Mouse (Mus musculus): ENCODE results near the gene Pank2. TPM values are rescaled to one million over a fixed set of nuclear protein-coding genes. Genes with fewer than 3 reads are reported as not detected.
"Not testable (repeated sequence)": the region's sequence is repeated elsewhere in the genome, so short reads cannot be mapped to it uniquely, and the experiment has no call there.

Gene Pank2
- total RNA-seq, 2 experiments from 2014 or later: 20.9 to 25.7 TPM

- intact Hi-C loops (cut with DNase I): loop anchor here (2.0 to 10.0 kb wide), 4 partner anchors 45 to 291 kb away; partner anchors contain the start of gene Cenpb
- no peak for DNase-seq
Measured at GRCm38 (mm10) chr2:131255738-131256137, 6.6 kb upstream of the Pank2 start.

GRCm38 (mm10) chr2:131258693-131259092 is 3.6 kb upstream of the Pank2 start:
- no peak for DNase-seq
- intact Hi-C loops (cut with DNase I): loop anchor here (10.0 kb wide), 1 partner anchor 294 kb away; no protein-coding TSS in a partner anchor

- intact Hi-C loops (cut with DNase I): loop anchor here (10.0 kb wide), 1 partner anchor 986 kb away; the partner anchor contains the start of gene Nop56
- no peak for DNase-seq
Measured at GRCm38 (mm10) chr2:131260544-131261307, 1.6 kb upstream of the Pank2 start.

GRCm38 (mm10) chr2:131261481-131262212 is 648 bp upstream of the Pank2 start:
- DNase-seq: no peak
- intact Hi-C loops (cut with DNase I): loop anchor here (2.0 to 10.0 kb wide), 3 partner anchors 53 to 987 kb away; partner anchors contain the start of gene Nop56

- DNase-seq: no peak
- intact Hi-C loops (cut with DNase I): loop anchor here (2.0 to 10.0 kb wide), 3 partner anchors 54 to 988 kb away; partner anchors contain the start of gene Nop56
Measured at GRCm38 (mm10) chr2:131262680-131263670, 680 bp downstream of the Pank2 start.

GRCm38 (mm10) chr2:131264027-131264426 is 1.7 kb downstream of the Pank2 start:
- DNase-seq: no peak
- intact Hi-C loops (cut with DNase I): loop anchor here (10.0 kb wide), 1 partner anchor 989 kb away; the partner anchor contains the start of gene Nop56

- DNase-seq: no peak
- intact Hi-C loops (cut with DNase I): loop anchor here (10.0 kb wide), 1 partner anchor 990 kb away; the partner anchor contains the start of gene Nop56
Measured at GRCm38 (mm10) chr2:131265056-131265455, 2.8 kb downstream of the Pank2 start.

GRCm38 (mm10) chr2:131275493-131275892 is 13.2 kb downstream of the Pank2 start:
- intact Hi-C loops (cut with DNase I): no loop called here

GRCm38 (mm10) chr2:131276722-131277121 is 14.4 kb downstream of the Pank2 start:
- no peak for DNase-seq
- intact Hi-C loops (cut with DNase I): no loop called here

More at GRCm38 (mm10) chr2:131275493-131275892, 13.2 kb downstream of the Pank2 start:
- no peak for DNase-seq

- intact Hi-C loops (cut with DNase I): no loop called here
Measured at GRCm38 (mm10) chr2:131281596-131281995, 19.3 kb downstream of the Pank2 start.

GRCm38 (mm10) chr2:131286276-131286675 is 24.0 kb downstream of the Pank2 start:
- DNase-seq: no peak
- intact Hi-C loops (cut with DNase I): loop anchor here (1.0 kb wide), 1 partner anchor 130 kb away; no protein-coding TSS in a partner anchor

More at GRCm38 (mm10) chr2:131281596-131281995, 19.3 kb downstream of the Pank2 start:
- no peak for DNase-seq

GRCm38 (mm10) chr2:131290669-131291068 is 28.4 kb downstream of the Pank2 start:
- no peak for DNase-seq
- intact Hi-C loops (cut with DNase I): loop anchor here (10.0 kb wide), 1 partner anchor 224 kb away; no protein-coding TSS in a partner anchor

- intact Hi-C loops (cut with DNase I): loop anchor here (10.0 kb wide), 1 partner anchor 218 kb away; no protein-coding TSS in a partner anchor
Measured at GRCm38 (mm10) chr2:131296746-131297261, 34.5 kb downstream of the Pank2 start.

GRCm38 (mm10) chr2:131298674-131299073 is 36.4 kb downstream of the Pank2 start:
- intact Hi-C loops (cut with DNase I): loop anchor here (10.0 kb wide), 1 partner anchor 216 kb away; no protein-coding TSS in a partner anchor
- not testable (repeated sequence) for DNase-seq

More at GRCm38 (mm10) chr2:131296746-131297261, 34.5 kb downstream of the Pank2 start:
- no peak for DNase-seq

GRCm38 (mm10) chr2:131300485-131300884 is 38.2 kb downstream of the Pank2 start:
- DNase-seq: no peak
- intact Hi-C loops (cut with DNase I): no loop called here

GRCm38 (mm10) chr2:131301635-131302034 is 39.3 kb downstream of the Pank2 start:
- intact Hi-C loops (cut with DNase I): no loop called here

GRCm38 (mm10) chr2:131304497-131304896 is 42.2 kb downstream of the Pank2 start:
- DNase-seq: no peak
- intact Hi-C loops (cut with DNase I): no loop called here

More at GRCm38 (mm10) chr2:131301635-131302034, 39.3 kb downstream of the Pank2 start:
- DNase-seq: no peak

- intact Hi-C loops (cut with DNase I); DNase-seq: not testable (repeated sequence)
Measured at GRCm38 (mm10) chr2:131305226-131305625, 42.9 kb downstream of the Pank2 start.

- intact Hi-C loops (cut with DNase I): no loop called here
Measured at GRCm38 (mm10) chr2:131307391-131307790, 45.1 kb downstream of the Pank2 start.

More at GRCm38 (mm10) chr2:131307391-131307790, 45.1 kb downstream of the Pank2 start:
- DNase-seq: no peak

Data from heart, postnatal 36 days (tissue).